Mouse (Mus musculus): ENCODE results near the gene Fam161a. TPM values are rescaled to one million over a fixed set of nuclear protein-coding genes. Genes with fewer than 3 reads are reported as not detected.
"Not testable (repeated sequence)": the region's sequence is repeated elsewhere in the genome, so short reads cannot be mapped to it uniquely, and the experiment has no call there.

The Fam161a gene
- total RNA-seq, 4 experiments from 2014 or later, result 2.6 to 3.4 (median 3.1) TPM

GRCm38 (mm10) chr11:23047663-23048582 lies 40.6 kb downstream of the Fam161a start:
- DNase-seq (ENCODE audit: low spot score in 2 of 2), result no peak

- no peak for DNase-seq (ENCODE audit: low spot score in 2 of 2)
Measured at GRCm38 (mm10) chr11:23049642-23050041, 42.3 kb downstream of the Fam161a start.

GRCm38 (mm10) chr11:23052353-23052752 lies 45.0 kb downstream of the Fam161a start:
- no peak for DNase-seq (ENCODE audit: low spot score in 2 of 2)

GRCm38 (mm10) chr11:23063153-23063552 lies 55.8 kb downstream of the Fam161a start:
- no peak for DNase-seq (ENCODE audit: low spot score in 2 of 2)

GRCm38 (mm10) chr11:23063857-23064256 lies 56.5 kb downstream of the Fam161a start:
- no peak for DNase-seq (ENCODE audit: low spot score in 2 of 2)

GRCm38 (mm10) chr11:23064276-23064675 lies 56.9 kb downstream of the Fam161a start:
- not testable (repeated sequence) for DNase-seq (ENCODE audit: low spot score in 2 of 2)

GRCm38 (mm10) chr11:23065167-23065668 lies 57.9 kb downstream of the Fam161a start:
- DNase-seq (ENCODE audit: low spot score in 2 of 2), result no peak

GRCm38 (mm10) chr11:23067395-23068136 lies 60.2 kb downstream of the Fam161a start:
- DNase-seq (ENCODE audit: low spot score in 2 of 2), result peak; percentile 69 to 81

GRCm38 (mm10) chr11:23068201-23068600 lies 60.9 kb downstream of the Fam161a start:
- DNase-seq (ENCODE audit: low spot score in 2 of 2), result no peak

GRCm38 (mm10) chr11:23068986-23069385 lies 61.7 kb downstream of the Fam161a start:
- not testable (repeated sequence) for DNase-seq (ENCODE audit: low spot score in 2 of 2)

GRCm38 (mm10) chr11:23074841-23075240 lies 67.5 kb downstream of the Fam161a start:
- DNase-seq (ENCODE audit: low spot score in 2 of 2), result no peak

GRCm38 (mm10) chr11:23078541-23078940 lies 71.2 kb downstream of the Fam161a start:
- no peak for DNase-seq (ENCODE audit: low spot score in 2 of 2)

Other genes with a start within 250 kb of the Fam161a start
- gene B3gnt2, start 146.6 kb upstream of the Fam161a start, total RNA-seq (2022), result 1 to 10 TPM; 1.0 to 1.7 (median 1.2) TPM
- gene Zrsr1, start 35.5 kb upstream of the Fam161a start, total RNA-seq (2022), result 10 to 100 TPM; 19.3 to 26.7 (median 21.7) TPM
- gene Gm28048, start 25.4 kb upstream of the Fam161a start, total RNA-seq (2022), result 1 to 10 TPM in 3 of 4 experiments, under 1 TPM in 1; 0.92 to 2.0 (median 1.4) TPM
- gene Commd1, start 25.1 kb upstream of the Fam161a start, total RNA-seq (2022), result 100 to 1,000 TPM in 2 of 4 experiments, 10 to 100 TPM in 2; 90.9 to 112 (median 101) TPM
- 100 to 1,000 TPM in 1 of 4 experiments, 10 to 100 TPM in 3; 81.4 to 104 (median 87.7) TPM for gene Cct4, start 17.0 kb upstream of the Fam161a start, total RNA-seq (2022)
- gene Xpo1, start 248.5 kb downstream of the Fam161a start, total RNA-seq (2022), result 10 to 100 TPM; 20.9 to 31.6 (median 24.3) TPM